Comparison of ENCODE assay signal across 18 mouse cellular contexts in genomic region chr1:131760428-131760820, GRCm38 (mm10). TPM values are rescaled to one million over a fixed set of nuclear protein-coding genes. Genes with fewer than 3 reads are reported as not detected.
DNase-seq lines count a peak whose midpoint lies in the region; ATAC-seq and TF ChIP-seq lines count a peak whose summit lies in the region.
"Had no signal": no experiment of that assay in that cellular context is flagged by ENCODE, and none has a peak within 500 bp of the region (broad histone marks: within the 10 kb centered on the region; RNA-seq: fewer than 3 reads in every experiment).

No protein-coding gene starts in this region.

- no peak for ATAC-seq in forebrain, embryonic 14.5 days
- ATAC-seq in intestine, embryonic 14.5 days (replicated peaks; ENCODE audit: low FRiP score, low TSS enrichment, low read depth), result no peak
- no peak for ATAC-seq in intestine, embryonic 15.5 days
- no peak for ATAC-seq in liver, postnatal 0 days
- ATAC-seq: forebrain, postnatal 0 days had no signal

- no peak overlapping the region for H3K4me3 ChIP-seq in forebrain, embryonic 10.5 days
- no peak overlapping the region for H3K4me3 ChIP-seq in forebrain, embryonic 14.5 days (ENCODE audit: low read depth, low read length)
- H3K4me3 ChIP-seq in intestine, embryonic 14.5 days (ENCODE audit: low read depth, low read length), result no peak overlapping the region
- H3K4me3 ChIP-seq in intestine, embryonic 15.5 days (replicated peaks), result no peak overlapping the region
- no peak overlapping the region for H3K4me3 ChIP-seq in liver, postnatal 0 days (ENCODE audit: low read depth, low read length)
- H3K4me3 ChIP-seq: hindbrain, embryonic 12.5 days; left cerebral cortex, adult 2 months; liver, embryonic 13.5 days; midbrain, embryonic 12.5 days had no signal

- H3K4me1 ChIP-seq in forebrain, embryonic 10.5 days, result peaks cover 14% of the 10 kb centered on the region
- no peaks in the 10 kb centered on the region for H3K4me1 ChIP-seq in forebrain, embryonic 14.5 days (ENCODE audit: control insufficient read depth, insufficient read depth, low read length)
- no peaks in the 10 kb centered on the region for H3K4me1 ChIP-seq in intestine, embryonic 14.5 days (replicated peaks; ENCODE audit: control insufficient read depth, insufficient read depth, low read length)
- H3K4me1 ChIP-seq in intestine, embryonic 15.5 days (replicated peaks), result no peaks in the 10 kb centered on the region
- no peaks in the 10 kb centered on the region for H3K4me1 ChIP-seq in liver, postnatal 0 days (ENCODE audit: insufficient read depth)
- H3K4me1 ChIP-seq: liver, embryonic 13.5 days had no signal

- WGBS in forebrain, embryonic 10.5 days, result 93% methylated on average over 3 of the region's 3 CpGs
- 80% methylated on average over 3 of the region's 3 CpGs for WGBS in forebrain, embryonic 14.5 days
- WGBS in intestine, embryonic 14.5 days, result 84% methylated on average over 3 of the region's 3 CpGs
- 87% methylated on average over 3 of the region's 3 CpGs for WGBS in intestine, embryonic 15.5 days
- WGBS in liver, postnatal 0 days (ENCODE audit: insufficient replicate concordance), result 83% methylated on average over 3 of the region's 3 CpGs

- peak overlapping the region; percentile 22; the same call in 1 of the 2 replicates for H3K27ac ChIP-seq in forebrain, embryonic 10.5 days
- no peak overlapping the region for H3K27ac ChIP-seq in forebrain, embryonic 14.5 days (ENCODE audit: low read depth, low read length)
- H3K27ac ChIP-seq in intestine, embryonic 14.5 days (ENCODE audit: low read depth), result no peak overlapping the region
- H3K27ac ChIP-seq in intestine, embryonic 15.5 days, result no peak overlapping the region
- no peak overlapping the region for H3K27ac ChIP-seq in liver, postnatal 0 days (ENCODE audit: low read depth)
- H3K27ac ChIP-seq: hindbrain, embryonic 12.5 days; left cerebral cortex, adult 2 months; liver, embryonic 13.5 days; midbrain, embryonic 12.5 days had no signal

- H3K9me3 ChIP-seq in forebrain, embryonic 10.5 days, result no peaks in the 10 kb centered on the region
- no peaks in the 10 kb centered on the region for H3K9me3 ChIP-seq in forebrain, embryonic 14.5 days (replicated peaks; ENCODE audit: control insufficient read depth, low read length)
- H3K9me3 ChIP-seq in intestine, embryonic 14.5 days (ENCODE audit: control insufficient read depth, low read length), result no peaks in the 10 kb centered on the region
- H3K9me3 ChIP-seq in intestine, embryonic 15.5 days, result no peaks in the 10 kb centered on the region
- H3K9me3 ChIP-seq in liver, postnatal 0 days (ENCODE audit: low read length), result no peaks in the 10 kb centered on the region
- H3K9me3 ChIP-seq: hindbrain, embryonic 12.5 days; liver, embryonic 13.5 days; midbrain, embryonic 12.5 days had no signal

- H3K27me3 ChIP-seq in forebrain, embryonic 10.5 days (ENCODE audit: poor library complexity, severe bottlenecking), result no peaks in the 10 kb centered on the region
- no peaks in the 10 kb centered on the region for H3K27me3 ChIP-seq in forebrain, embryonic 14.5 days (replicated peaks; ENCODE audit: control insufficient read depth, insufficient read depth, low read length)
- no peaks in the 10 kb centered on the region for H3K27me3 ChIP-seq in intestine, embryonic 14.5 days (replicated peaks; ENCODE audit: control insufficient read depth, insufficient read depth, low read length)
- H3K27me3 ChIP-seq in intestine, embryonic 15.5 days (replicated peaks), result no peaks in the 10 kb centered on the region
- no peaks in the 10 kb centered on the region for H3K27me3 ChIP-seq in liver, postnatal 0 days (ENCODE audit: insufficient read depth, low read length)
- H3K27me3 ChIP-seq: hindbrain, embryonic 12.5 days; midbrain, embryonic 12.5 days had no signal

- no peak for DNase-seq in forebrain, embryonic 10.5 days (ENCODE audit: extremely low spot score, low spot score)
- DNase-seq in forebrain, embryonic 14.5 days (ENCODE audit: low spot score), result no peak
- peak; percentile 46 for DNase-seq in intestine, embryonic 14.5 days (ENCODE audit: low spot score)
- peak; percentile 2 for DNase-seq in right cerebral cortex, postnatal 4 days
- no peak for DNase-seq in right cerebral cortex, postnatal 25 days
- no peak for DNase-seq in liver, postnatal 0 days
- DNase-seq: adrenal gland, postnatal 14 days; cerebellum, adult 8-10 months; forebrain, postnatal 0 days; gastrocnemius, postnatal 36 days; kidney, postnatal 36 days; liver, embryonic 13.5 days; lung, postnatal 14 days; thymus, postnatal 25 days had no signal

- TF ChIP-seq EP300 in liver, postnatal 0 days (IDR thresholded peaks at IDR 0.05; ENCODE audit: low read depth), result no peak

- no peak overlapping the region for H3K4me2 ChIP-seq in forebrain, embryonic 14.5 days (ENCODE audit: low read length)
- no peak overlapping the region for H3K4me2 ChIP-seq in intestine, embryonic 14.5 days (ENCODE audit: low read length)
- no peak overlapping the region for H3K4me2 ChIP-seq in intestine, embryonic 15.5 days (replicated peaks)
- no peak overlapping the region for H3K4me2 ChIP-seq in liver, postnatal 0 days (ENCODE audit: low read depth, low read length)
- H3K4me2 ChIP-seq: hindbrain, embryonic 12.5 days; liver, embryonic 13.5 days; midbrain, embryonic 12.5 days had no signal

- no peaks in the 10 kb centered on the region for H3K36me3 ChIP-seq in forebrain, embryonic 10.5 days (replicated peaks)
- H3K36me3 ChIP-seq in forebrain, embryonic 14.5 days (ENCODE audit: control insufficient read depth, insufficient read depth, low read length), result no peaks in the 10 kb centered on the region
- H3K36me3 ChIP-seq in intestine, embryonic 14.5 days (ENCODE audit: control insufficient read depth, insufficient read depth, low read length), result no peaks in the 10 kb centered on the region
- H3K36me3 ChIP-seq in intestine, embryonic 15.5 days, result no peaks in the 10 kb centered on the region
- no peaks in the 10 kb centered on the region for H3K36me3 ChIP-seq in liver, postnatal 0 days (replicated peaks; ENCODE audit: insufficient read depth, low read length)
- H3K36me3 ChIP-seq: hindbrain, embryonic 12.5 days; liver, embryonic 13.5 days; midbrain, embryonic 12.5 days had no signal

- no peak for TF ChIP-seq CTCF in liver, postnatal 0 days (IDR thresholded peaks at IDR 0.05; ENCODE audit: low read depth)

- H3K9ac ChIP-seq in forebrain, embryonic 14.5 days (ENCODE audit: low read length), result no peak overlapping the region
- no peak overlapping the region for H3K9ac ChIP-seq in intestine, embryonic 14.5 days (ENCODE audit: low read length)
- no peak overlapping the region for H3K9ac ChIP-seq in intestine, embryonic 15.5 days
- no peak overlapping the region for H3K9ac ChIP-seq in liver, postnatal 0 days (replicated peaks)
- H3K9ac ChIP-seq: forebrain, postnatal 0 days; hindbrain, embryonic 12.5 days; liver, embryonic 13.5 days; midbrain, embryonic 12.5 days had no signal

RNA-seq across cellular contexts. Expression of gene Slc26a9, which starts 16.6 kb away (rescaled TPM):
- not detected in 2 replicates for polyA plus RNA-seq in forebrain, embryonic 10.5 days (2016; fragmentation: Nextera tagmentation; extraction: Ambion mirVana)
- 0.04 and 0.12 TPM in 2 replicates for polyA plus RNA-seq in forebrain, embryonic 14.5 days (2014; fragmentation: Nextera tagmentation; extraction: Ambion mirVana)
- 0.51 and 0.52 TPM in 2 replicates for polyA plus RNA-seq in intestine, embryonic 14.5 days (2014; fragmentation: Nextera tagmentation; extraction: Ambion mirVana)
- polyA plus RNA-seq in intestine, embryonic 15.5 days (2015; fragmentation: Nextera tagmentation; extraction: Ambion mirVana), result 0.68 and 3.6 TPM in 2 replicates
- not detected in 2 replicates for polyA plus RNA-seq in liver, postnatal 0 days (2015; fragmentation: Nextera tagmentation; extraction: Ambion mirVana)
- polyA plus RNA-seq: liver, embryonic 13.5 days; midbrain, embryonic 12.5 days had no signal

RNA-seq across cellular contexts. Expression of gene Pm20d1, which starts 36.8 kb away (rescaled TPM):
- 1.5 TPM in 2 replicates for polyA plus RNA-seq in forebrain, embryonic 10.5 days (2016; fragmentation: Nextera tagmentation; extraction: Ambion mirVana)
- polyA plus RNA-seq in forebrain, embryonic 14.5 days (2014; fragmentation: Nextera tagmentation; extraction: Ambion mirVana), result 0.31 and 0.42 TPM in 2 replicates
- 0.71 and 1.4 TPM in 2 replicates for polyA plus RNA-seq in intestine, embryonic 14.5 days (2014; fragmentation: Nextera tagmentation; extraction: Ambion mirVana)
- 3.8 and 5.6 TPM in 2 replicates for polyA plus RNA-seq in intestine, embryonic 15.5 days (2015; fragmentation: Nextera tagmentation; extraction: Ambion mirVana)
- polyA plus RNA-seq in liver, postnatal 0 days (2015; fragmentation: Nextera tagmentation; extraction: Ambion mirVana), result 10.5 and 10.7 TPM in 2 replicates

Comparison
In these comparisons a context has a peak if more than half of its experiments do, and no peak if none do; other contexts are left out.
1. DNase-seq: peak in intestine, embryonic 14.5 days (single experiment) and right cerebral cortex, postnatal 4 days (single experiment); none in forebrain, embryonic 10.5 days (single experiment), forebrain, embryonic 14.5 days (single experiment), right cerebral cortex, postnatal 25 days (single experiment) and liver, postnatal 0 days (single experiment).